Mouse (Mus musculus) c-Kit-positive CD71-positive TER-119-positive erythroid progenitor cells, embryonic 14.5 days (primary cell): ENCODE data around the gene Rdx.
A peak's percentile ranks its signal among the peaks of the same experiment; 100 is the strongest.
"Not testable (repeated sequence)": the region's sequence is repeated elsewhere in the genome, so short reads cannot be mapped to it uniquely, and the experiment has no call there.

Source experiments
- DNase-seq: peaks from one replicate; pipeline ENCODE4 v3.0.0-alpha.2; 2013; ENCODE audit warnings: low spot score

The Rdx gene

GRCm38 (mm10) chr9:52055313-52055712 is 8.3 kb downstream of the Rdx start:
- no peak for DNase-seq

- DNase-seq: no peak
Observed at GRCm38 (mm10) chr9:52059788-52060187, 12.8 kb downstream of the Rdx start.

GRCm38 (mm10) chr9:52070052-52070451 is 23.1 kb downstream of the Rdx start:
- no peak for DNase-seq

- DNase-seq: not testable (repeated sequence)
Observed at GRCm38 (mm10) chr9:52071352-52071751, 24.4 kb downstream of the Rdx start.

GRCm38 (mm10) chr9:52072202-52072601 is 25.2 kb downstream of the Rdx start:
- DNase-seq: no peak

GRCm38 (mm10) chr9:52076089-52076488 is 29.1 kb downstream of the Rdx start:
- DNase-seq: no peak

- DNase-seq: no peak
Observed at GRCm38 (mm10) chr9:52077692-52078091, 30.7 kb downstream of the Rdx start.

GRCm38 (mm10) chr9:52081979-52082378 is 35.0 kb downstream of the Rdx start:
- DNase-seq: no peak

GRCm38 (mm10) chr9:52082414-52082813 is 35.4 kb downstream of the Rdx start:
- no peak for DNase-seq

GRCm38 (mm10) chr9:52091752-52092151 is 44.8 kb downstream of the Rdx start:
- DNase-seq: no peak

GRCm38 (mm10) chr9:52092311-52092710 is 45.3 kb downstream of the Rdx start:
- DNase-seq: no peak

- DNase-seq: no peak
Observed at GRCm38 (mm10) chr9:52093108-52093507, 46.1 kb downstream of the Rdx start.

GRCm38 (mm10) chr9:52094016-52094415 is 47.0 kb downstream of the Rdx start:
- DNase-seq: no peak

GRCm38 (mm10) chr9:52094471-52094980 is 47.6 kb downstream of the Rdx start:
- no peak for DNase-seq

GRCm38 (mm10) chr9:52095666-52096065 is 48.7 kb downstream of the Rdx start:
- DNase-seq: no peak

GRCm38 (mm10) chr9:52097386-52097785 is 50.4 kb downstream of the Rdx start:
- no peak for DNase-seq

- peak; percentile 67 for DNase-seq
Observed at GRCm38 (mm10) chr9:52098600-52098999, 51.6 kb downstream of the Rdx start.

GRCm38 (mm10) chr9:52100426-52100825 is 53.5 kb downstream of the Rdx start:
- DNase-seq: no peak

GRCm38 (mm10) chr9:52102060-52102844 is 55.3 kb downstream of the Rdx start:
- no peak for DNase-seq

- peak; percentile 37 for DNase-seq
Observed at GRCm38 (mm10) chr9:52103448-52104224, 56.7 kb downstream of the Rdx start.

- DNase-seq: no peak
Observed at GRCm38 (mm10) chr9:52104225-52104615, 57.2 kb downstream of the Rdx start.

GRCm38 (mm10) chr9:52105423-52105822 is 58.5 kb downstream of the Rdx start:
- DNase-seq: no peak

- no peak for DNase-seq
Observed at GRCm38 (mm10) chr9:52107161-52107560, 60.2 kb downstream of the Rdx start.
